Mouse (Mus musculus) E14TG2a.4 (cell line): ENCODE results near the gene Tsfm.

Experiments used
- CTCF ChIP-seq: conservative IDR thresholded peaks from 2 replicates; pipeline ENCODE4 v1.5.1; 2014; ENCODE audit warnings: low read length
- NANOG ChIP-seq: IDR thresholded peaks from 2 replicates; pipeline ENCODE4 v1.6.1; 2014; ENCODE audit warnings: borderline replicate concordance, low read length, mixed read lengths

GRCm38 (mm10) chr10:126991676-126992075 is 39.0 kb downstream of the Tsfm start:
- no peak for TF ChIP-seq CTCF
- no peak for TF ChIP-seq NANOG
